Mouse (Mus musculus) right cerebral cortex, postnatal 4 days (tissue): ENCODE measurements around the gene Psmb3.
"Not testable (repeated sequence)": the region's sequence is repeated elsewhere in the genome, so short reads cannot be mapped to it uniquely, and the experiment has no call there.

Experiments used
- DNase-seq: peaks from one replicate; pipeline ENCODE4 v3.0.0-alpha.2; 2022

Psmb3 gene

DNA sequence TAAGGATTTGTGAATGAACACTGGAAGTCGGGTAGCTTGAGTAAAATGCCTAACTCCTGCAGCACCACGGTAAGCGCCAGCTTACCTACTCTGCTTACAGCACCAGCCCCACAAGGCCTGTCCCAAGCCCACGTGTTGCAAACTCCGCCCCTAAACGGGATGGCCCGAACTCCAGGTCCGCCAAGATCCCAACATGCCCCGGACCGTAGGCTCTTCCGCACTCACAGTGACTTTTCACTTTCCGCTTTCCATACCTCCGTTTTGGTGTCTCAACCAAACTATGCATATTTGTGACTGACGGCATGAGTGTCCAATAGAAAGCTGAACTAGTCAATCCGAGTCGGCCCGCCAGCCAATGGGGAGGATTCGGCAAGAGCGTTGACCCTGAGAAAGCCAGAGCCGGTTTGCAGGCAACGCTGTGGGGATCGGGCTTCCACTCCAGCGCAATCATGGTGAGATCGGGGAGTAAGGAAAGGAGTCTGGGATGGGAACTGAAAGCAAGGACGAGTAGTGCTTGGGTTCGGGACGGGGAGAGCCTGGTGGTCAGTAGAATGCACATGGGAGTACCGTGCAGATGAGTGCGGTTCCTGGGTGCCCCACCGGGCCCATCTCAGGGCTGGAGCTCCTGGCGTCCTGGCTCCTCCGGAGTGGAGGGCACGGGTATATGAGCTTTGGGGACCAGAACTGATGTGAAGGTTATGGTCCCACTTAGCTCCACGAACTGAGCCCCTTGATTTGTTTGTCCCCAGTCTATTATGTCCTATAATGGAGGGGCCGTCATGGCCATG is at the start of gene Psmb3:
TSS of gene Psmb3 (plus strand) at position 361 of the 788 bp plus-strand sequence.
- peak; percentile 98 for DNase-seq

DNA sequence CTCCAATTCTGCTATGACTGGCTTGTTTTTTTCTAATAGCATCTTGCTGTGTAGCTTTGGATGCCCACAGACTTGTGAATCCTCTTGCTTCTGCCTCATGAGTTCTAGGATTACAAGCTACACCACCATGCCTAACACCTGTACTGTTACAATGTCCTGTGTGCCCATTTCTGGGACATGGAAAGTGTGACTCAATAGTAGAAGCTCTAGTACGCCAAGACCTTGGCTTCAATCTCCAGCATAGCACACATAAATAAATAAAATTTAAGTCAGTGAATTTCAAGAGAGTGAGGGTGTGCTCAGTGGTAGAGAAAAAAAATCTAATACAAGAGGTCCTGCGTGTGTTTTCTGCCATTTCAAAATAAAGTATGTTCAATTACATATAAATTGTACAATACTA is 49.0 kb upstream of the Psmb3 start:
- DNase-seq: no peak

DNA sequence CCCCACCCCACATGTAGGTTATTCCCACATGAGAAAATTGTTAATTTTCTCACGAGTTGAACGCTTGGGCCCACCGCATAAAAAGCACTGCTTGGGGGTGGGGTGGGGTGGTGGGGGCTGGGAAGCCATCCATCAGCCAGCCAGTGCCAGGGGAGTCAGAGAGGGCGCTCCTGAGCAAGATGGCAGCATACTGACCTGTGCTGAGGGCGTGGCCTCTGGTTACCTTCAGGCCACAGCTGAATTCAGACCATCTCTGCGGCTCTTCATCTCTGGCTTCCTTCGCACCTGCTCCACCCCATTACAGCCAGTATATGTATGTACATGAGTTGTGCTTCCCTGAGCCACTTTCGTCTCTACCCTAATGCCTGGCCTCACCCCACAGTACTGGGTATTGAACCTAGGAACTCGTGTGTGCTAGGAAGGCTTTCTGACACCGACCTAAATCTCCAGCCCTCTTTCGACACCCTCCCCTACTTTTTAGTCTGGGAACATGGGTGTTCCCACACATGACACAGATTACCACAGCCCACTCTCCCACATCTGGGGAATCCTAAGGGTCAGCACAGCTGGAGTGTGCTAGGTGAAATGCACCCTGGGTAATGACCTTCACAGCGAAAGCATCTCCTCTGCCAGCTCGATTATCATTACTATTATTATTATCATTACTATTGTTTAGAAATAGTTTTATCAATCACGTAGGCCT is 46.8 kb upstream of the Psmb3 start:
- no peak for DNase-seq

DNA sequence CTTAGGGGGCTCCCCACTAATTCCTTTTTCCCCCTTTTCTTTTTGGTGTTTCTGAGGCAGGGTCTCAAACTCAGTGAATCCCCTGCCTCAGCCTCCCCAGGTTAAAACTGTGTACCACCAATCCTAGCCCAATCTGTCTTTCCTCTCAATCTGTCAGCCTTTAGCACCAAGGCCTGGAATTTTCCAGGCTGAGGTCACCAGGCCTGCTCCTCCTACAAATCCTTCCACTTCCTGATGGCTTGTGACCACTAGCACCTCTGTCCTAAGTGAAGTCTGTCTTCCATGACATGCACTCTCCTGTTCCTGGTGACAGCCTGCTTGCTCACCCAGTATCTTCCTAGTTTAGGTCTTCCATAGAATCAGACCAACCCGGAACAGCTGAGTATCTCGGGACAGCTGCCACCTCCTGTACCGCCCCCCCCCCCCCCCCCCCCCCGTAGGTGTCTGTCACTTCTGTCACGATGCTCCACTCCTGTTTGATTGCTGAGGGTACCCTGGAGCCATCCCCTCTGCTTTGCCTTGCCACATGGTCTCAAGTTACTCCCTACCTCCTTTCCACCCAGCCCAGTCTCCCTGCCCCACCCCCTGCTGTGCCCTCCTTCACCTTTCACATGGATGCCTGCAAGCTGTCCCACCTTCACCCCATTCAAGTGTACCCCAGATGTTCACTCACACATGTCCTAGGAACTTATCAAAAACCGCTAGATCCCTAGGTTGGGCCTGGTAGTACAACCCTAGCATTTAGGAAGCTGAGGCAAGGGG is 45.8 kb upstream of the Psmb3 start:
- DNase-seq: no peak

DNA sequence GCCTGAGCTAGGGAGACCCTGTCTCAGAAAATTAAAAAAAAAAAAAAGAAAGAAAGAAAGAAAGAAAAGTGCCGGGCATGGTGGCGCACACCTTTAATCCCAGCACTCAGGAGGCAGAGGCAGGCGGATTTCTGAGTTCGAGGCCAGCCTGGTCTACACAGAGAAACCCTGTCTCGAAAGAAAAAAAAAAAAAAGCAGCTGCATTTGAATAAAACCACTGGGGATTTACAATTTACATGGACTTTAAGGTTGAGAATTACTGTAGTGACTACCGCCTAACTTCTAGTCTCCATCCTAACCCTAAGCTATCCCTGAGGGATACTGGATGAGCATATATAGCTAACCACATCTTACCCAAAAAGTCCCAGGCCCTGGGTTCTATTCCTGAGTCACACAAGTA is 45.2 kb upstream of the Psmb3 start:
- not testable (repeated sequence) for DNase-seq

DNA sequence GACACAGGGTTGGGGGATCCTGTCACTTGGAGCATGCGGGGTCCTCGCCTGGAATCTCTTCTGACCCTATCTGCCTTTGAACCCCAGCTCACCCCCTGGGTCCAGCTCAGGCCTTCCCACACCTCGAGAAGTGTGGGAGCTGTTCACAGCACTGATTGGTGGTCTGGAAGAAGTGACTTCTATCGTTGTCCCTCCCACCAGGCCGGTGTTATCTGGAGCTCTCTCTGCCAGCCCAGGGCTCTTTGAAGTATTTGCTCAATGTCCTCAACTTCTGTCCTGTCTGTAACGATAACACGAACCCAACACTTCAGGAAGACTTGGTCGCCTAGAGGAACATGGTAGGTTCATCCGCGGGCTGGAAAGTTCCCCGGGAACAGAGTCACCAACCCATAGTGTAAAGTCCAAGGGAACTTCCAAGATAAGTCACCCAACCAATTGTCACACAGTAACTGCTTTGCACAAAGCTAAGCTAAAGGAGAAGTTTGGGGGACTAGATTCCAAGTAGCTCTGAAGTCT is 44.4 kb upstream of the Psmb3 start:
- DNase-seq: no peak

DNA sequence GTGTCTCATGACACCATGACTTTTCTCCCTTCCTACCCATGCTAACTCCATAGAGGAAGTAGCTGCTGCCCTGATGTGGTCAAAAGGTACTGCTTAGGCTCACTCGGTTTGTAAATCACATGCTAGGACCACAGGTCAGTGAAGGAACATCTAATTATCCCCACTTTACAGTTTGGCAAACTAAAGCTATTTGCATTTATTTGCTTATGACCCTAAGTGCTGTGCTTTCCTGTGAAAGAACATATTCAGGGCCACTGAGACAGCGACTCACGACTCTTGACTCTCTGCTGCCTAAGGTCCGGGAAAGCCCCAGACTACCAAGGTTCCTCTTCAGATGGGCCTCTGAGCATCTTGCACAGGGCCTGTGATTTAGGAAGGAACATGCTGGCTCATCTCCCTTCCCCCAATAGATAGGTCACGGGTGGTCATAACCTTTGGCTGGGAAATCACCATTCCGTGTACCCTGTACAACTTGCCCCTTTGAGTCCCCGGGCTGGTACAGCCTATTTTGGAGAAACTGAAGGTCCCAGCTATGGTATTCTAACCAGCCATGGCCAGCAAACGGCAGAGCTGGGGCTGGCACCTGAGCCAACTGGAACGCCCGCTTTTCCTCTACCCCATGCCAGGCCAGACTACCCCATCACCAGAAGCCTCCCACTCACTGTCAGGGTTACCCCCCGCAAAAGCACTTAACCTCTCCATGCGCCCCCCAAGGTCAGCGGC is 43.8 kb upstream of the Psmb3 start:
- no peak for DNase-seq

DNA sequence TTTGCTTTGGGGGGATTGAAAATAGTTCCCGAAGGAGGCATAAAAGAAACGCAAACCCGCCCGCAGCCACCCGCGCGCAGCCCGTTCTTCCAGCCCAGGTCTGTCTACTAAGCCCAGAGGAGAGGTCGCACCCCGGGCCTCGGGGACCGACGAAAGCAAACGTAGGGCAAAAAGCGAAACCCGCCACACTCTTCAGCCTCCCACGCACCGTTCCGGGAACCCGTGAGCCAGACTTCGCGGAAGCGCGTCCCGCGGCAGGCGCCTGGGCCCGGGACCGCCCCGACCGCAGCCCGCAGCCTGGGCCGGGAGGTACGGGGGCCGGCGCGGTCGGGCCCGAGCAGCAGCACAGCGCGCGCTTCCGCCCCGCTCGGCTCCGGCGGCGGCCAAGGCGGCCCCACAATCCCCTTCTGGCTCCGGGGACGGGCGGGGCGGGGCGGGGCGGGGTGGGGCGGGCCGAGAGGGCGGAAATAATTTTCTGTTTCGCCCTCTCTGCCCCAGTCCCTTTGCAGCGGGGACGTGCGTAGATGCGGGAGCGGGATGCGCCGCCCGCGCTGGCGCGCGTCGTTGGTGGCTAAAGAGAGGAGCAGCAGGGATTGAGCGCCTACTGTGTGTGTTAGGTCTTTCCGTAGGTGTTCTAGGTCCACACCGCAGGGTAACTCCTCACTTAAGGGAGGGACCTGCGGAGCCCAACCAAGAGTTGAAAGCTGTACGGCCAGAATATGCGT is 43.0 kb upstream of the Psmb3 start:
- peak; percentile 62 for DNase-seq

DNA sequence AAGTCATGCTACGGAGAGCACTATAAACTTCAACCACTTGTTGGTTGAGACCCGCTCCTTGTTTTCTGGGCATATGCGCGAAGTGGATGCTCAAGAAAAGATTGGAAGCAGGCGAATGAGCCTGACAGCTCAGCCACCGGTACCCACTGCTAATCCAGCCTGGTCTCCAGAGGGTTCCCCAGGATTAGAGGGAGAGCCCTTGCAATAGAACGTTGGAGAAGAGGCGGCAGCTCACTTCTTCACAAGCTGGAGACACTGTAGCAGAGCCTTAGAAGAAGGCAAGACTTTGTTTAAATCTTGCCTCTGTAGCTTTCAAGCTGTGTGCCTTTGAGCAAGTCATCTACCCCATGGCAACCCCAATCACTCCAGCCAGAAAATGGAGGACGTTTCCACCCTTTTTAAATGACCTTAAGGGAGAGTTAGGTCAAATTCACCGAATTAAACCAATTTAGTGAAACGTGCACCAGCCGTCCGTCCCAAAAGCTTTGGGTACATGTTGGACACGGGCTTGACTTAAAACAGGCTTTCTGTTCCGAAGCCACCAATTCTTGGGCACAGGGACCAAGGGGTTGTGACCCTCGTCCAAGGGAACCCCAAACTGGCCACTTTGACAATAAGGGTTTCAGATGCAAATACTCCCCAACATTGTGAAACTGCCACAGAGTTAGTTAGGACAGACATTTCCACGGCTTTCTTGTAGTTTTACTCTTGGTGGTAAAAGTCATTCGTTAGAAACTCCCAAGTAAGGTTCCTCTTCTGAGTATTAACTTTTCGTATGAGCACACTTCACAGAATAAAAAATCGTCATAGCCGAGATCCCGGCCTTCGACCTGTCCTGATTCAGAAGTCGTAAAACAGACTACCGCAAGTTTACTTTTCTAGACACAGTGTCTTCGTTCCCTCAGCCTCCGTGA is 42.2 kb upstream of the Psmb3 start:
- DNase-seq: no peak

DNA sequence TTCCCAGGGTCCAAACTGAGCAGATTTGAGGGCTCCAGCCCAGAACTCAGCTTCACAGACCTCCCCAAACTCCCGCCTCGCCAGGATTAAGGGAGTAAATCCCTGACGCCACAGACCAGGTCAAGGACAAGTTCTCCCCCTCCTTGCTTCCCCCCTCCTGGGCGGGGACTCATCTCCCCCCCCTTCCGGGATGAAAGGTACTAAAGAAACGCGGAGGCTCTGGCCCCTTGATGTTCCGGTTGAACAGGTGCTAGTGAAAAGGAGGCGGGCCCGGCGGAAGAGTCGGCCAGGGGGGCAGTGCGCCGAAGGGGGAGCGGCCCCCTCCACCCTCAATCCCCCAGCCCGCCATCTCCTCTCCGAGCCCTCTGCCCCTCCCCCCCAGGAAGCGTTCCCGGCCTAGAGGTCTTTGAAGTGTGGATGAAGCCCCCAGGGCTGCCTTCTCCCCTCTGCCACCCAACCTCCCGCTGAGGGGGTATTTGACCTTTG is 41.5 kb upstream of the Psmb3 start:
- DNase-seq: no peak

DNA sequence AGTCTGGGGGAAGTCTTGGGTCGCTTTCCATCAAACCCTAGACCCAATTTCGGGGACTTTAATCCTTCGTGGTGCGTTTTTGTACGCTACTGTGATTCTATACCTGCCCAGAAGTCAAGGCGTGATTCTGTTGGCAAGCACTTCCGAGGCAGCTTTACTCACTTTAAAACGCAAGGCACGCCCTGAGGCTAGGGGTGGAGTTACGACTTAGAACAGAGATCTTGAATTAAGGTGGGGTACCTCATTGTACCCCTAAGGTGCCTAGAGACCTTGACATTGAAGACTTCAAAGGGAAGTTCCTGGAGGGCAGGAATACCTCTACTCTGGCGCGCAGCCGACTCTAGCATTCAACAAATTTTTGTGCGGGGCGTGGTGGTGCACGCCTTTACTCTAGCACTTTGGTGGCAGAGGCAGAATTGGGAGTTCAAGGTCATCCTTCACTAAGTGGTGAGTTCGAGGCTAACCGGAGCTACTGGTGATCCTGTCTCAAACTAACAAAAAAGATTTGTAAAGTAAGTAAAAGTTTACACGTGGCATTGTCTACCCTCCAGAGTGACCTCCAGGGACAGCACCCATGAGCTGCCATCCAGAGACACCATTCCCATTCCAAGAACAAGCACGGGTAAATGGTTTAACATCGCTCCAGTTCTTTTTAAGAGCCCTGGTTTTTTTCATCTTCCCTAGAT is 40.8 kb upstream of the Psmb3 start:
- DNase-seq: no peak

DNA sequence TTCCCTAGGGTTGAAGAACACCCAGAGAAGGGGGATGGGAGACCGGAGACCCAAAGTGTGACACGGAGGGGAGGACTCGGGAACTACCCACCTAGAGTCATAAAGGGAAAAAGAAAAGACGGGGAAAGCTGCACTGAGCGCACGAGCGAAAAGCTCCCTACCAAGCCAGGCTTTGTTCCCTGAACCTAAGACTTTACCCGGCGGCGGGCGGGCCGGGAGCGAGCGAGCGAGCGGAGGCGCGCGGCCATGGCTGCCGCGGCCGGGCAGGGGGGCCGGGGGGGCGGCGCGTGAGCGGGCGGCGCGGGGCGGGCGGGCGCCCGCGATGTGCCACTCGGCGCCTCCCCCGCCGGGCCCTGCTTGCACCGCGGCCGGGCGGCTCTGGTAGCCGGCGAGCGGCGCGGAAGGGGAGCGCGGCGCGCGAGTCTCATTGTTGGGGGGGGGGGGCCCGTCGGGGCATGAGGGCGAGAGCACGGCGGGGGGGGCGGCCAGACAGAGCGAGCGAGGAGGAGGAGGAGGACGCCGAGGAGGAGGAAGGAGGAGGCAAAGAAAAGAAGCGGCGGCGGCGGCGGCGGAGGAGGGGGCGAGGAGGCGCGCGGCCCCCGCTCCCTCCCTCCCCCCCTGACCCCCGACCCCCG is 40.2 kb upstream of the Psmb3 start, which contains the start of gene Mllt6:
TSS of gene Mllt6 (plus strand) at position 522 of the 635 bp plus-strand sequence.
- DNase-seq: peak; percentile 81

DNA sequence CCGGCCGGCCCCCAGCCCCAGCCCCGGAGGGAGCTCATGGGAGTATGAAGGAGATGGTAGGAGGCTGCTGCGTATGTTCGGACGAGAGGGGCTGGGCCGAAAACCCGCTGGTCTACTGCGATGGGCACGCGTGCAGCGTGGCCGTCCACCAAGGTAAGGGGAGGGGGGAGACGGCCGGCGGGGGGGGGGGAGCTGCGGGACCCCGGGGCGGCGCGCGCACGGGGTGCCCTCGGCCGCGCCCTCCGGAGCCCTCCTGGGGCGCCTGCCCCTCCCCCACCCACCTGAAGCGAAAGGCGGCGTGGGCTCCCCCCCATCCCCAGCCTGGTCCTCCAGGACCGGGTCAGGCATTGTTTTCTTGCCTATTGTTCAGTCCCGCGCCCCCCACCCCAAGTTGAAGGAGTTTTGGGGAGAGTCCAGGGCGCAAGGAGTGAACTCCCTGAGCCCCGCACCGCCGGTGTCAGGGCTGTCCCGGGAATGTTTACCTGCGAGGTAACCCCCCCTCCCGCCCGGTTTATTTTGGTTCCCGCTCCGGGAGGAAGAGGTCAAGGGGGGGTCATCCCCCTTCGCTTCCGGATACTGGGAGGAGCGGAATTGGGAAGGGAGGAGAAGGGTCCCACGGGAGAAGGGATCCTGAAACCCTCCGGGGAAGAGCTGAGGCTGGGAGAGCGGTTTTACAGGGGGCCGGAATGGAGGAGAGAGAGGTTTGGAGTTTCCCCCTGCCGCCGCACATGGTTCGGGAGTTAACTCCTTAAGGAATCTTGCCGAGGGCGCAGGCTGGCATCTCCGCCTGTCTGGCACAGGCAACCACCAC is 39.5 kb upstream of the Psmb3 start:
- no peak for DNase-seq

DNA sequence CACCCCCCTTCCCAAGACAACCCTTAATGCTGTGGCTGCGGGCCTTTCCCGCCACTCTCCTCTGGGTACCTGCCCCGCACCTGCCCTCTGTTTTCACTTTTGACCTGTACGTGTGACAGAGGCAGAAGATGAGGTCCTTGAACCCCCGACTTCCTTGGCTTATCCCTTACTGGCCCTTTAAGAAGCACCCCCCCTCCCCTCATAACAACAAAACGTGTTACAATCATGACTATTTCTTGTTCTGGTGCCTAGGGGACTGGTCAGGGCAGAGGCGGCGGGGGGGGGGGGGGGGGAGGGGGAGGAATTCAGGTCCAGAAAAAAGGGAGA is 38.9 kb upstream of the Psmb3 start:
- no peak for DNase-seq

DNA sequence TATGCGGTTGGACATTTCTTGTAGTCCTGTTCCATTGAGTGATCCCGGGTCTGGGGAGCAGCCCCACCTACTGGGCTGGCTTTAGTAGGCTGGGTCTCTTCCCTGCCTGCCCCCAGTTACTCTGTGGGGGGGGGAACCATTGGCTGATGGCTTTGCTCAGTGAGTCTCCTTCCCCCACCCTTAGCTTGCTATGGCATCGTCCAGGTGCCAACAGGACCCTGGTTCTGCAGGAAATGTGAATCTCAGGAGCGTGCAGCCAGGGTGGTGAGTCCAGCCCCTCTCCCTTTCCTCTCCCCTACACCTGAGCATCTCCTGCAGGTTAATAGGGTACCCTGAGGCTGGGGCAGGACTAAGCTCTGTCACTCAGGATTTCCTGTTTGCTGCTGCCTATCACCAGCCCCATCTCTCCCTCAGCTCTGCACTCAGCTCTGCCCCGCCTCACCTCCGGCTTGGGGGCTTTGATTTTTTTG is 38.4 kb upstream of the Psmb3 start:
- DNase-seq: no peak

DNA sequence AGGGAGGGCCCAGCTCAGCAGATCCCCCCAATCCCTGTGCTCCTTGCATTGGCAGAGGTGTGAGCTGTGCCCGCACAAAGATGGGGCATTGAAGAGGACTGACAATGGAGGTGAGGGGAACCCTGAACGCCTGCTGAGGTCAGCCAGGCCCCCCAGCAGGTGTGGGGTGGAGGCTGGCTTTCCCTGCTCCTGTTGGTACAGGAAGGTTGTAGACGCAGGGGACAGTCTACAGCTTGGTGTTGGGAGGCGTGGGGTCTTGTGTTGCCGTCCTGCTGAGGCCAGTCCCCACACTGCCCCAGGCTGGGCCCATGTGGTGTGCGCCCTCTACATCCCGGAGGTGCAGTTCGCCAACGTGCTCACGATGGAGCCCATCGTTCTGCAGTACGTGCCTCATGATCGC is 37.8 kb upstream of the Psmb3 start:
- DNase-seq: no peak

DNA sequence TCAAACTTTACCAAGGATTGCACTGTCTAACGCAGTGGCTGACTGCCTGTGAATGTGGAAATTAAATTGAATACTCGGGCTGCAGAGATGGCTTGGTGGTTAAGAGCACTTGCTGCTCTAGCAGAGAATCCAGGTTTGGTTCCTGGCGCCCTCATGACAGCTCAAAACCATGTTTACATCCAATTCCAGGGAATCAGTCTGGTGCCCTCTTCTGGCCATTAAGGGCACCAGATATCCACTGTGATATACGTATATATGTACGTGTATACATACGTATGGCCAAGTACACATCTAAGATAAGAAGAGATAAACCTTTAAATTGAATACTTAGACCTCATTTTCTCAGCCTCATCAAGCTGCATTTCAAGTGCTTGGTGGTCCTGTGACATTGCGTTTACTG is 37.0 kb upstream of the Psmb3 start:
- no peak for DNase-seq

DNA sequence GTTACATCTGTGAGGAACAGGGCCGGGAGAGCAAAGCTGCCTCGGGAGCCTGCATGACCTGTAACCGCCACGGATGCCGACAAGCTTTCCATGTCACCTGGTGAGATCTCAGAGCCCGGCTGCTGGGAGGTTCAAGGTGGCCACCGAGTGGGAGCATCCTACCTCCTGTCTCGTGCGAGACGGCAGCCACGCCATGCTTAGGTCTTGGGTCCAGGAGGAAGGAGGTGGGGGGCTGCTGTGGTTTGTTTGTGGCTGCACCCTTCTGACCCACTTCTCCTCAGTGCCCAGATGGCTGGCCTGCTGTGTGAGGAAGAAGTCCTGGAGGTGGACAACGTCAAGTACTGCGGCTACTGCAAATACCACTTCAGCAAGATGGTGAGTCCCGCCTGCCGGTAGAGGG is 36.4 kb upstream of the Psmb3 start:
- no peak for DNase-seq

DNA sequence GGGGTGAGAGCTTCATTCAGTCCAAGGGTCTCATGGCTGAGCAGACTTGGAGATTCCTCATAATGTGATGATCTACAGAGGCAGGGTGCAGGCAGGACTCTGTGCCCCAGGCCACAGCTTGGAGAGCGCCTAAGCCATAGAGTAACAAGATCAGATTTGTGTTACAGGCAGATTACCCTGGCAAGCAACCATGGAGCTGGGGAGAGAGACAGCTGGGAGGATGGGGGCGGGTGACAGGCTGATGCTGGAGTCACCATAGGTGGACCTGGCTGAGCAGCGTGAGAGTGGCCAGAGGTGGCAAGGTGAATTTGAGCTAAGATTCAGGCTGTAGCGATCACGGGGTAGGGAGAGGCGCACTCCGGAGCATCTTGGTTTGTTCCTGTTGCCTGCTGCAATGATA is 35.0 kb upstream of the Psmb3 start:
- DNase-seq: no peak
